Mouse (Mus musculus) T-helper 17 cell (primary cell): ENCODE results near the gene Nr2f6.

ENCODE experiments used
- in situ Hi-C, 2 experiments: fragments of 300-600 bp; cut with MboI, MseI; formaldehyde crosslinking; loops; 1 replicate in 1 of 2; 2 replicates in 1 of 2; pipeline ENCODE4 v1.15.1; 2025; ENCODE audit warnings: high pct_unique_total_duplicates in 2 of 2

The Nr2f6 gene

GRCm38 (mm10) chr8:71369040-71369718 lies 12.6 kb downstream of the Nr2f6 start:
- in situ Hi-C loops = no loop called here

DNA sequence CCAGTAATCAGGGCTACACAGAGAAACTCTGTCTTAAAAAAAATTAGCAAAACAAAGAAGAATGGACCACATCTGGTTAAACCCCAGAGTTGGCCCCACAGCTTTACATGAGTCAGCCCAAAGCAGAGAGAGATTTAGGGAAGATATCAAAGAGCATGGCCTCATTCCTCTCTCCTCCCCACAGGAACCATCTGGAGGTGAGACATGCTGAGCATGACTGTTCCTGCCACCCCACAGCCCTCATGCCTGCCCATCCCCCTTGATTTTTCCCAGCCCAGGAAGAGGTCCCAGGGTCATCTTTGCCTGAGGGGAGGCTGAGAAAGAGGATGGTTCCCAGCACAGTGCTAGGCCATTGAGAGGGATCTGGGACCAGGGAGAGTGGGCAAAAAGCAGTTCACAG lies 13.4 kb downstream of the Nr2f6 start:
- in situ Hi-C loops = no loop called here

GRCm38 (mm10) chr8:71367529-71368176 lies 14.1 kb downstream of the Nr2f6 start:
- in situ Hi-C loops = no loop called here

DNA sequence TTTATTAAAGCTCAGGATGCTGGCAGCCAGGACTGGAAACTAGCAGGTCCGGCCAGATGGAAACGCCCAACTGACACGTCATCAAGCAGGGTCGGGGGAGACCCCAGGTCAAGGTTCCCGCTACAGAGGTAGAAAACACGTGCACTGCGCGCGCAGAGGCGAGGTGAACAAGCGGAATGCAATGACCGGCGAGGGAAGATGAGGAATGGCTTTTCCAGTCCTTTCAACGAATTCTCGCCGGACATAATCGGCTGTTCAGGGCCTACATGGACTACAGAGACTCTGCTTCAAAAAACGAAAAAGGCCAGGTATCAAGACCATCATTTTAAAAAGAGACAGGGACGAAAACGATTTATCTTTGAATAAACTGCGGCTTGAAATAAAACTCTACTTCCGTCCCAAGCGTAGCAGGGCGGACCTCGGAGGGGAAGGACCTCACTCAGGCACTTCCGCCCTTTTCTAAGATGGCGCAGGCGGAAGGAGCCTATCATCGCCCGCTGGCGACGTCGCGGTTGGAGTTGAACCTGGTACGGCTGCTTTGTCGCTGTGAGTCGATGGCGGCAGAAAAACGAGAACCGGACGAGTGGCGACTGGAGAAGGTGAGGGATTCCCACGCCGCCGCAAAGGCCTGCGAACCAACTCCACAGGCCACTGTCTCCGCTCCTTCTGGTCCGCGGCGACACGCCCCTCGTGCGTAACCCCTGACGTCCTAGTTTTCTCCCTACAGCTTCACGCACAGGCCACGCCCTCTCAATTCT lies 14.8 kb downstream of the Nr2f6 start, which contains the start of gene Use1:
TSS of gene Use1 (plus strand) at position 78 of the 758 bp plus-strand sequence.
- in situ Hi-C loops = no loop called here

- in situ Hi-C loops = no loop called here
These were observed 23.7 kb downstream of the Nr2f6 start for GRCm38 (mm10) chr8:71358026-71358425.

- in situ Hi-C loops = no loop called here
These were observed 30.2 kb downstream of the Nr2f6 start for GRCm38 (mm10) chr8:71351520-71351919.

DNA sequence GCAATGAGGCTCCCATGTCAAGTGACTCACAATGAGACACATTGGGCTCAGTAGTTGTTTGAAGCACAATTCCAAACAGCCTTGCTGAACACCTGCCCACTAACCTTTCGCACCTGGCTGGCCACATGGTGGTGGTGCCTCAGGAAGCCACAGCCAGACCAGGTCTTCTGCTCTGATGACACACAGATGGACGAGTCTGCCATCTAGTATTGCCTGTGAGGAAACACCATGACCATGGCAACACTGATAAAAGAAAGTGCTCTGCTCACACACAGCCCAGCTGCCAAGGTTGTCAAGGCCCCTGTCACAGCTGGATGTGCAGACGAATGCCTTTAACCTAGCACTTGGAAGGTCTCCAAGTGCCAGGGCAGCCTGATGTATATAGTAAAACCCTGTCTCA lies 30.6 kb downstream of the Nr2f6 start:
- in situ Hi-C loops = no loop called here

DNA sequence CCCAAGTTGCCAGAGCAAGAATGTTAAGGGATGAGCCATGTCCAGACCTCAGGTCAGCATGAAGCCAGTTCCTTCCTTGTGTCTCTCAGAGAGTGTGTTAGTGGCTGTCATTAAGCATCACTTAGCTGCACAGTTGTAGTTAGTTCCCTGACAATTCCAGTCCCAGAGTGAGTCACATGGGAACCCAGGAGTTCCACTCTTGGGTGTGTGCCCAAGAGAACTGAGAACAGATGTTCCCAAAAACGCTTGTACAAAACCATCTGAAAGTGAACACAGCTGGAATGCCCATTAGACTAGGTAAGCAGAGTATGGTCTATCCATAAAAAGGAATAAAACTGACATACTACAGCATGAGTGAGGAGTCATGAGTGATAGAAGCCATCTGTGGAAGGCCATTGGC lies 35.2 kb downstream of the Nr2f6 start:
- in situ Hi-C loops = no loop called here

GRCm38 (mm10) chr8:71340625-71341024 lies 41.1 kb downstream of the Nr2f6 start:
- in situ Hi-C loops = no loop called here

DNA sequence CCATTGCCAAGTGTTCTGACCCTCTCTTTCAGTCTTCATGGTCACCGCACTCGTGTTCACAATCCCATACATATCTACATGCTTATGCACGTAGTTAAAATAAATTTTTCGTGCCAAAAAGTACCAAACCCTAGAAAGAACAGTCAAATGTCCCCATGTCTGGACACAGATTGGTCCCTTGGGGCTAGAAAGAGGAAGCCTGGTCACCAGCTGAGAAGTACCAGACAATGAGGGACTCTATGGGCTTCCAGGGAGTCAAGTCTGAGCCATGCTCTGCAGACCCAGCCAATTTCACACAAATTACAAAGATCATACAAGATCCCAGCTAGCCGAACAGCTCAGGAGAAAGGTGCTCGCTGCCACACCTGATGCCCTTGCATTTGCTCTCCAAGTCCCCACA lies 43.9 kb downstream of the Nr2f6 start:
- in situ Hi-C loops = loop anchor here in 1 of 2 experiments (5.0 kb wide), 1 partner anchor 69 kb away; the partner anchor contains the start of gene Ankle1

- in situ Hi-C loops = loop anchor here in 1 of 2 experiments (5.0 kb wide), 1 partner anchor 53 kb away; the partner anchor contains the start of genes Haus8 and Myo9b
These were observed 56.9 kb downstream of the Nr2f6 start for GRCm38 (mm10) chr8:71324848-71325247.
